ENCODE assay signal across 22 mouse cellular contexts in the genomic region with DNA sequence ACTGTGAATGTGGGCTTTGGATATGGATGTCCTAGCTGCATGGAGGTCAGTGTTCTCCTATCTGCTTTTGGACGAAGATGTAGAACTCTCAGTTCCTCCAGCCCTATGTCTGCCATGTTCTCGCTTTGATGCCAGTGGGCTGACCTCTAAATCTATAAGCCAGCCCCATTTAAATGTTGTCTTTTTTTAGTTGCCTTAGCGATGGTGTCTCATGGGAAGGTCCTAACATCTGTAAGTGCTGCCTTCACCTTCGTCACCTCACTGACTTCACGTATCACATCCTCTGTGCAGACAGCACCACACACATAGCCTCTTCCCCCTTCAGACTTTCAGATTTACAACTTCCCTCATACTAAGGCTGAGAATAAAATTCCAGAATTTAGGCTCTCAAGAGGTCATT.
"Had no signal": no experiment of that assay in that cellular context is flagged by ENCODE, and none has a peak within 500 bp of the region (broad histone marks: within the 10 kb centered on the region; RNA-seq: fewer than 3 reads in every experiment).

No protein-coding gene starts in this region.

- H3K4me2 ChIP-seq: heart, embryonic 12.5 days; hindbrain, embryonic 13.5 days; hindbrain, embryonic 15.5 days; limb, embryonic 12.5 days; liver, embryonic 11.5 days; liver, embryonic 13.5 days; liver, embryonic 15.5 days had no signal

- H3K27me3 ChIP-seq: heart, embryonic 12.5 days; hindbrain, embryonic 13.5 days; hindbrain, embryonic 15.5 days; limb, embryonic 12.5 days; liver, embryonic 13.5 days; liver, embryonic 15.5 days had no signal

- ATAC-seq: hindbrain, postnatal 0 days; intestine, embryonic 16.5 days had no signal

- H3K4me3 ChIP-seq: heart, embryonic 10.5 days; heart, embryonic 12.5 days; hindbrain, embryonic 13.5 days; hindbrain, embryonic 15.5 days; layer of hippocampus, adult 2 months; left cerebral cortex, adult 2 months; limb, embryonic 10.5 days; limb, embryonic 12.5 days; liver, embryonic 13.5 days; liver, embryonic 15.5 days had no signal

- H3K27ac ChIP-seq: heart, embryonic 10.5 days; hindbrain, embryonic 13.5 days; hindbrain, embryonic 15.5 days; hindbrain, postnatal 0 days; layer of hippocampus, adult 2 months; left cerebral cortex, adult 2 months; limb, embryonic 10.5 days; limb, embryonic 12.5 days; liver, embryonic 13.5 days; liver, embryonic 15.5 days had no signal

- DNase-seq: gastrocnemius, postnatal 14 days; gastrocnemius, postnatal 36 days; heart, postnatal 14 days; kidney, adult 11 months; kidney, adult 8-10 months; kidney, postnatal 10 days; kidney, postnatal 25 days; kidney, postnatal 4 days; liver; liver, embryonic 13.5 days had no signal

- H3K4me1 ChIP-seq: limb, embryonic 10.5 days; liver, embryonic 13.5 days; liver, embryonic 15.5 days had no signal

- H3K9me3 ChIP-seq: heart, embryonic 10.5 days; heart, embryonic 12.5 days; hindbrain, embryonic 13.5 days; hindbrain, embryonic 15.5 days; limb, embryonic 10.5 days; limb, embryonic 12.5 days; liver, embryonic 13.5 days; liver, embryonic 15.5 days had no signal

- H3K9ac ChIP-seq: heart, embryonic 12.5 days; hindbrain, embryonic 13.5 days; hindbrain, embryonic 15.5 days; limb, embryonic 12.5 days; liver, embryonic 13.5 days; liver, embryonic 15.5 days had no signal

- H3K36me3 ChIP-seq: heart, embryonic 10.5 days; hindbrain, embryonic 15.5 days; liver, embryonic 13.5 days; liver, embryonic 15.5 days had no signal
